Mouse (Mus musculus): ENCODE measurements around the gene Sec14l1.

- peak; percentile 96 for TF ChIP-seq CTCF (IDR thresholded peaks at IDR 0.05; ENCODE audit: low read depth)
- 0 out of 2 replicates have a peak, but pooled peaks have one; percentile 22 for TF ChIP-seq EP300 (IDR thresholded peaks at IDR 0.05; ENCODE audit: low read depth)
Measured at GRCm38 (mm10) chr11:117081165-117082064, 33.6 kb upstream of the Sec14l1 start.
